Mouse (Mus musculus) midbrain, embryonic 10.5 days (tissue): ENCODE data around the gene Ddx46. TPM values are rescaled to one million over a fixed set of nuclear protein-coding genes. Genes with fewer than 3 reads are reported as not detected.

Experiments used
- polyA plus RNA-seq: library from polyadenylated mRNA; unstranded; fragments of >200 nt; fragmentation: Nextera tagmentation; extraction: Ambion mirVana; gene quantifications from 2 replicates; pipeline ENCODE4 v1.2.1, GENCODE M21; 2016

Gene Ddx46
- polyA plus RNA-seq, 1 experiment from 2014 or later = 37.3 TPM

Other genes starting within 250 kb of the Ddx46 start
- not detected in 2 replicates for gene Slc34a1, start 236.8 kb upstream of the Ddx46 start, polyA plus RNA-seq
- gene Pfn3, start 219.8 kb upstream of the Ddx46 start, polyA plus RNA-seq = not detected in 2 replicates
- gene F12, start 208.2 kb upstream of the Ddx46 start, polyA plus RNA-seq = 0.14 TPM in 1 of 2 replicates, not detected in the other
- gene Grk6, start 190.0 kb upstream of the Ddx46 start, polyA plus RNA-seq = 41.8 and 51.4 TPM in 2 replicates
- 0.69 and 0.87 TPM in 2 replicates for gene Prr7, start 170.8 kb upstream of the Ddx46 start, polyA plus RNA-seq
- 381 and 466 TPM in 2 replicates for gene Dbn1, start 146.9 kb upstream of the Ddx46 start, polyA plus RNA-seq
- 191 and 195 TPM in 2 replicates for gene Pdlim7, start 121.4 kb upstream of the Ddx46 start, polyA plus RNA-seq
- 3.1 and 3.6 TPM in 2 replicates for gene Dok3, start 105.7 kb upstream of the Ddx46 start, polyA plus RNA-seq
- 86.3 and 92.0 TPM in 2 replicates for gene Ddx41, start 98.4 kb upstream of the Ddx46 start, polyA plus RNA-seq
- 56.7 and 63.1 TPM in 2 replicates for gene Fam193b, start 63.9 kb upstream of the Ddx46 start, polyA plus RNA-seq
- gene Tmed9, start 61.3 kb upstream of the Ddx46 start, polyA plus RNA-seq = 114 and 126 TPM in 2 replicates
- gene B4galt7, start 35.1 kb upstream of the Ddx46 start, polyA plus RNA-seq = 30.5 and 37.6 TPM in 2 replicates
- gene Caml, start 12.0 kb upstream of the Ddx46 start, polyA plus RNA-seq = 59.1 and 60.8 TPM in 2 replicates
- gene B230219D22Rik, start 58.1 kb downstream of the Ddx46 start, polyA plus RNA-seq = 48.3 and 52.1 TPM in 2 replicates
- gene Txndc15, start 79.6 kb downstream of the Ddx46 start, polyA plus RNA-seq = 77.6 and 84.3 TPM in 2 replicates
- 33.8 and 34.8 TPM in 2 replicates for gene Pcbd2, start 92.3 kb downstream of the Ddx46 start, polyA plus RNA-seq
- not detected in 2 replicates for gene Catsper3, start 149.5 kb downstream of the Ddx46 start, polyA plus RNA-seq
- 0.42 TPM in 1 of 2 replicates, not detected in the other for gene Pitx1, start 201.2 kb downstream of the Ddx46 start, polyA plus RNA-seq